Mouse (Mus musculus) MEL (cell line): ENCODE results near the gene Tlcd2.

Experiments used
- CTCF ChIP-seq, 3 experiments: IDR thresholded peaks in 2 of 3; conservative IDR thresholded peaks in 1 of 3; 2 replicates each; pipeline ENCODE4 v1.5.1; 2011 to 2012; ENCODE audit warnings: low read length in 3 of 3, low read depth in 2 of 3, mild to moderate bottlenecking in 2 of 3, improper control_type of control experiment in 1 of 3, inconsistent platforms in 1 of 3, mixed read lengths in 1 of 3, moderate library complexity in 1 of 3; ENCODE audit not compliant: control insufficient read depth in 1 of 3, insufficient read depth in 1 of 3, poor library complexity in 1 of 3, severe bottlenecking in 1 of 3
- EP300 ChIP-seq, 2 experiments: IDR thresholded peaks; 2 replicates each; pipeline ENCODE4 v1.6.1; 2011; ENCODE audit warnings: improper control_type of control experiment in 2 of 2, low read length in 2 of 2, low read depth in 1 of 2, mild to moderate bottlenecking in 1 of 2
- GABPA ChIP-seq: IDR thresholded peaks from 2 replicates; pipeline ENCODE4 v1.6.1; 2012; ENCODE audit warnings: low read depth, mild to moderate bottlenecking, inconsistent platforms, low read length, improper control_type of control experiment, moderate library complexity
- JUND ChIP-seq: IDR thresholded peaks from 2 replicates; pipeline ENCODE4 v1.6.1; 2011; ENCODE audit warnings: low read depth, mild to moderate bottlenecking, improper control_type of control experiment, low read length
- POLR2A ChIP-seq, 2 experiments: IDR thresholded peaks; 2 replicates each; pipeline ENCODE4 v1.6.1; 2011 to 2012; ENCODE audit warnings: low read length in 2 of 2, mild to moderate bottlenecking in 2 of 2, control low read depth in 1 of 2, improper control_type of control experiment in 1 of 2, low read depth in 1 of 2, moderate library complexity in 1 of 2; ENCODE audit not compliant: control insufficient read depth in 1 of 2, insufficient read depth in 1 of 2, poor library complexity in 1 of 2
- RAD21 ChIP-seq: IDR thresholded peaks from 2 replicates; pipeline ENCODE4 v1.6.1; 2011; ENCODE audit warnings: mild to moderate bottlenecking, low read depth, low read length, improper control_type of control experiment
- RCOR1 ChIP-seq: IDR thresholded peaks from 2 replicates; pipeline ENCODE4 v1.6.1; 2012; ENCODE audit warnings: low read depth, mild to moderate bottlenecking, inconsistent platforms, low read length, improper control_type of control experiment
- ZC3H11A ChIP-seq: IDR thresholded peaks from 2 replicates; pipeline ENCODE4 v1.6.1; 2012; ENCODE audit warnings: low read depth, mild to moderate bottlenecking, inconsistent platforms, low read length, improper control_type of control experiment

- no peak for TF ChIP-seq POLR2A (IDR thresholded peaks at IDR 0.05; ENCODE audit: control insufficient read depth in 1 of 2, insufficient read depth in 1 of 2, low read depth in 1 of 2, low read length in 2 of 2, poor library complexity in 1 of 2)
- TF ChIP-seq GABPA: no peak
- no peak for TF ChIP-seq EP300 (IDR thresholded peaks at IDR 0.05; ENCODE audit: low read depth in 1 of 2, low read length in 2 of 2)
- TF ChIP-seq CTCF (IDR thresholded peaks at IDR 0.05 in 2 of 3, conservative IDR thresholded peaks at IDR 0.05 in 1 of 3; ENCODE audit: control insufficient read depth in 1 of 3, insufficient read depth in 1 of 3, low read depth in 2 of 3, low read length in 3 of 3, poor library complexity in 1 of 3, severe bottlenecking in 1 of 3): peak in 2 of 3 experiments; percentile 53 to 78; a peak in 5 of 6 replicates
- TF ChIP-seq JUND: no peak
- no peak for TF ChIP-seq ZC3H11A
- TF ChIP-seq RAD21: no peak
- no peak for TF ChIP-seq RCOR1
These were observed 49.1 kb downstream of the Tlcd2 start for GRCm38 (mm10) chr11:75510627-75510993.
